Mouse (Mus musculus) MEL (cell line): ENCODE results near the gene Gm10053.

Source experiments
- CHD2 ChIP-seq: IDR thresholded peaks from 2 replicates; pipeline ENCODE4 v1.6.1; 2011; ENCODE audit warnings: low read length, improper control_type of control experiment
- CTCF ChIP-seq, 3 experiments: IDR thresholded peaks in 2 of 3; conservative IDR thresholded peaks in 1 of 3; 2 replicates each; pipeline ENCODE4 v1.5.1; 2011 to 2012; ENCODE audit warnings: low read length in 3 of 3, low read depth in 2 of 3, mild to moderate bottlenecking in 2 of 3, improper control_type of control experiment in 1 of 3, inconsistent platforms in 1 of 3, mixed read lengths in 1 of 3, moderate library complexity in 1 of 3; ENCODE audit not compliant: control insufficient read depth in 1 of 3, insufficient read depth in 1 of 3, poor library complexity in 1 of 3, severe bottlenecking in 1 of 3
- ELF1 ChIP-seq: IDR thresholded peaks from 2 replicates; pipeline ENCODE4 v1.6.1; 2014; ENCODE audit warnings: low read depth, mild to moderate bottlenecking, inconsistent platforms, low read length, improper control_type of control experiment, moderate library complexity
- EP300 ChIP-seq, 2 experiments: IDR thresholded peaks; 2 replicates each; pipeline ENCODE4 v1.6.1; 2011; ENCODE audit warnings: improper control_type of control experiment in 2 of 2, low read length in 2 of 2, low read depth in 1 of 2, mild to moderate bottlenecking in 1 of 2
- MAFK ChIP-seq: IDR thresholded peaks from 2 replicates; pipeline ENCODE4 v1.6.1; 2011; ENCODE audit warnings: low read depth, mild to moderate bottlenecking, low read length, improper control_type of control experiment, borderline replicate concordance
- MAX ChIP-seq: IDR thresholded peaks from 2 replicates; pipeline ENCODE4 v1.6.1; 2011; ENCODE audit warnings: low read length, improper control_type of control experiment
- POLR2A ChIP-seq, 2 experiments: IDR thresholded peaks; 2 replicates each; pipeline ENCODE4 v1.6.1; 2011 to 2012; ENCODE audit warnings: low read length in 2 of 2, mild to moderate bottlenecking in 2 of 2, control low read depth in 1 of 2, improper control_type of control experiment in 1 of 2, low read depth in 1 of 2, moderate library complexity in 1 of 2; ENCODE audit not compliant: control insufficient read depth in 1 of 2, insufficient read depth in 1 of 2, poor library complexity in 1 of 2
- TCF12 ChIP-seq: IDR thresholded peaks from 2 replicates; pipeline ENCODE4 v1.6.1; 2014; ENCODE audit warnings: low read depth, mild to moderate bottlenecking, inconsistent platforms, low read length, improper control_type of control experiment, moderate library complexity
- ZMIZ1 ChIP-seq: IDR thresholded peaks from 2 replicates; pipeline ENCODE4 v1.6.1; 2012; ENCODE audit warnings: low read depth, mild to moderate bottlenecking, inconsistent platforms, low read length, improper control_type of control experiment, moderate library complexity

GRCm38 (mm10) chr19:24900581-24901220 lies 25.2 kb downstream of the Gm10053 start, which contains the start of gene Foxd4:
- TF ChIP-seq EP300 (IDR thresholded peaks at IDR 0.05; ENCODE audit: low read depth in 1 of 2, low read length in 2 of 2) (no peak), ZMIZ1 (no peak), CHD2 (no peak), CTCF (IDR thresholded peaks at IDR 0.05 in 2 of 3, conservative IDR thresholded peaks at IDR 0.05 in 1 of 3; ENCODE audit: control insufficient read depth in 1 of 3, insufficient read depth in 1 of 3, low read depth in 2 of 3, low read length in 3 of 3, poor library complexity in 1 of 3, severe bottlenecking in 1 of 3) (no peak), TCF12 (no peak), MAX (no peak), POLR2A (IDR thresholded peaks at IDR 0.05; ENCODE audit: control insufficient read depth in 1 of 2, insufficient read depth in 1 of 2, low read depth in 1 of 2, low read length in 2 of 2, poor library complexity in 1 of 2) (no peak), ELF1 (no peak), MAFK (no peak)
